Mouse (Mus musculus) lung, embryonic 14.5 days (tissue): ENCODE measurements around the gene Trim2. TPM values are rescaled to one million over a fixed set of nuclear protein-coding genes. Genes with fewer than 3 reads are reported as not detected.

Experiments
- ATAC-seq: fragments of 200-750 bp; cut with Nextera tagmentation; 2 replicates; pipeline ENCODE4 v1.8.0; 2017; ENCODE audit warnings: mild to moderate bottlenecking, moderate TSS enrichment, moderate library complexity; ENCODE audit not compliant: insufficient read depth
- DNase-seq: peaks from one replicate; pipeline ENCODE4 v3.0.0-alpha.2; 2015
- H3K27ac ChIP-seq: fragments of 300-500 bp; sonication (generic); 2 replicates; pipeline ENCODE4 v1.5.1; 2014; ENCODE audit warnings: low read depth, mild to moderate bottlenecking, moderate library complexity
- H3K27me3 ChIP-seq: fragments of 300-500 bp; sonication (generic); 2 replicates; pipeline ENCODE4 v1.6.1; 2014; ENCODE audit warnings: low read length, control low read depth; ENCODE audit not compliant: insufficient read depth
- H3K36me3 ChIP-seq: fragments of 300-500 bp; sonication (generic); 2 replicates; pipeline ENCODE4 v1.6.1; 2014; ENCODE audit warnings: control low read depth; ENCODE audit not compliant: insufficient read depth
- H3K4me1 ChIP-seq: fragments of 300-500 bp; sonication (generic); 2 replicates; pipeline ENCODE4 v1.6.1; 2014; ENCODE audit warnings: antibody characterized with exemption, control low read depth; ENCODE audit not compliant: insufficient read depth
- H3K4me2 ChIP-seq: fragments of 300-500 bp; sonication (generic); 2 replicates; pipeline ENCODE4 v1.6.1; 2014; ENCODE audit warnings: mild to moderate bottlenecking
- H3K4me3 ChIP-seq: fragments of 300-500 bp; sonication (generic); 2 replicates; pipeline ENCODE4 v1.5.1; 2014; ENCODE audit warnings: low read depth, low read length
- H3K9ac ChIP-seq: fragments of 300-500 bp; sonication (generic); 2 replicates; pipeline ENCODE4 v1.6.1; 2014
- H3K9me3 ChIP-seq: fragments of 300-500 bp; sonication (generic); 2 replicates; pipeline ENCODE4 v1.6.1; 2016; ENCODE audit warnings: low read depth, low read length, control low read depth
- CTCF ChIP-seq: IDR thresholded peaks from 2 replicates; pipeline ENCODE4 v1.5.1; 2016; ENCODE audit warnings: antibody characterized with exemption, low read depth
- WGBS: fragments of 180-500 bp; shearing (Covaris S2); extraction: QIAGEN DNeasy Blood & Tissue Kit; methylation state at CpG from one replicate; pipeline ENCODE4 v1.1.7; 2014; 5-methylcytosine and 5-hydroxymethylcytosine counted together
- polyA plus RNA-seq: library from polyadenylated mRNA; unstranded; fragments of >200 nt; fragmentation: Nextera tagmentation; extraction: Ambion mirVana; gene quantifications from 2 replicates; pipeline ENCODE4 v1.2.1, GENCODE M21; 2014

The Trim2 gene
- polyA plus RNA-seq, 1 experiment from 2014 or later = 27.0 TPM

GRCm38 (mm10) chr3:84264395-84264794, 42.3 kb downstream of the Trim2 start:
- Histone ChIP-seq H3K4me1 (no peaks in the 10 kb centered on the region), H3K27ac (no peak overlapping the region), H3K4me3 (no peak overlapping the region), H3K9ac (no peak overlapping the region), H3K27me3 (0 out of 2 replicates have a peak, but pooled peaks cover 7% of the 10 kb centered on the region), H3K9me3 (no peaks in the 10 kb centered on the region), H3K4me2 (no peak overlapping the region), H3K36me3 (no peaks in the 10 kb centered on the region)
- no peak for ATAC-seq
- no peak for TF ChIP-seq CTCF
- no peak for DNase-seq
- 46% methylated on average over 2 of the region's 2 CpGs for WGBS

DNA sequence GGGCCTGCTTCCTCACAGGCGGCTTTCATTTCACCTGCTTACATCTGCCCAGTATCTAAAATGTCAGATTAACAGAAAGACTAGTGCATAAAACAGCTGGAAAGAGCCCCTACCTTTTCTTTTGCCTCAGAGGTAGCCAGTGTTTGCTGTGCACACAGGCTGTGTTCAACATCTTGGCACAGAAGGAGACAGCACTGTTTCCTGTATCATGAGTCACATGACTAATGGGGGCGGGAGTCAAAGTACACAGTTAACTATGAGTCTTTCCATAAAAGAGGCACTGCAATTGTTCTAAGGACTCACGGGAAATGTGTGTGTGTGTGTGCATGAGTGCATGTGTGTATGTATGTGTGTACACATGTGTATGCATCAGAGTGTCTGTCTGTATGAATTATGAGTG, 43.9 kb downstream of the Trim2 start:
- no peak overlapping the region for H3K27ac ChIP-seq
- peaks cover 7% of the 10 kb centered on the region for H3K4me1 ChIP-seq
- no peaks in the 10 kb centered on the region for H3K9me3 ChIP-seq
- no peak for DNase-seq
- no peak overlapping the region for H3K9ac ChIP-seq
- 0 out of 2 replicates have a peak, but pooled peaks cover 7% of the 10 kb centered on the region for H3K27me3 ChIP-seq
- H3K4me2 ChIP-seq = no peak overlapping the region
- WGBS = 57% methylated on average over 3 of the region's 3 CpGs
- H3K4me3 ChIP-seq = no peak overlapping the region
- TF ChIP-seq CTCF = no peak
- ATAC-seq = no peak
- no peaks in the 10 kb centered on the region for H3K36me3 ChIP-seq

GRCm38 (mm10) chr3:84261863-84262262, 44.8 kb downstream of the Trim2 start:
- Histone ChIP-seq H3K27me3 (0 out of 2 replicates have a peak, but pooled peaks cover 7% of the 10 kb centered on the region), H3K27ac (no peak overlapping the region), H3K4me3 (no peak overlapping the region), H3K4me2 (no peak overlapping the region), H3K4me1 (peaks cover 7% of the 10 kb centered on the region), H3K9me3 (no peaks in the 10 kb centered on the region), H3K36me3 (no peaks in the 10 kb centered on the region), H3K9ac (no peak overlapping the region)
- no peak for TF ChIP-seq CTCF
- ATAC-seq (no peak), DNase-seq (no peak)
- WGBS = 84% methylated on average over 6 of the region's 6 CpGs

DNA sequence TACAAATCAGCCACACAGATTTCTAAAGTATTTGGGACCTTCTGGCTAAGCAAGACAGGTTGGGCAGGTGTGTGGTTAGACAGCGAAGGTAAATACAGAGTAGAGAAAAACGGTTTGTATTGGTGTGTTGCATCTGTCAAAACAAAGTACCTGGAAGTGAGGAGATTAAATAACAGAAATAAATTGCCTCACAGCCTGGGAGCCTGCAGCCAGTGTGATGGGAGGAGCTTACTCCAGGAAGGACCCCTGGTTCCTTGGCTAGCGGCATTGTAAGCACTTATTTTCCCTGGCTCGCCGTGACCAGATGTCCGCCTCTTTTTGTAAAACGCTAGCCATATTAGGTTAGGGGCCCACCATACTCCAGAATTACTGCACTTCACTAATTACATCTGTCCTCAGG, 45.8 kb downstream of the Trim2 start:
- 24% methylated on average over 7 of the region's 7 CpGs for WGBS

DNA sequence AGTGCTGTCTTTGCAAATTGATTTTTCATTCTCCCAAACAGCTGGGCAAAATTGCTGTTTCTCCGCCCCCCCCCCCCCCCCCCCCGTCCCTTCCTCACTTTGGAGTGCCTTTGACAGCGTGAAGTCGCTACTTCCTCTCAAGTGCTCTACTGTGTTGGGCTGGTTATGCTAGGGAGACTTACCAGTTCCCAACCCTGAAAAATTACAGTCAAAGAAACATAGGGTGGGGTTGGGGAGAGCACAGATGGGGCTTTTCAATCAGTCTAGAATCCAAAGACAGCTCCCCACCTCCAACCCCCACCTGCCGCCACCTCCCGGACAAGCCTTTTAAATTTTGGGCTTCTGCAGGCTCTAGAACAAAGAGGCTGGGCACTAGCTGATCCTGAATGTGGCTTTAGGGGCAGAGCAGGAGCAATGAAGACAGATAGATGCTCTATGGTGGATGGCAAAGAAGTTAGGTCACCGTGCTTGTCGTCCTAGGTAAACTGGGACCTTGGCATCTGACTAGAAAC, 46.6 kb downstream of the Trim2 start:
- Histone ChIP-seq H3K27ac (no peak overlapping the region), H3K9me3 (no peaks in the 10 kb centered on the region), H3K4me3 (peak overlapping the region; percentile 66), H3K9ac (peak overlapping the region; percentile 59), H3K4me1 (peaks cover 7% of the 10 kb centered on the region), H3K4me2 (peak overlapping the region; percentile 99), H3K36me3 (no peaks in the 10 kb centered on the region), H3K27me3 (0 out of 2 replicates have a peak, but pooled peaks cover 3% of the 10 kb centered on the region)
- TF ChIP-seq CTCF = no peak
- no peak for DNase-seq
- peak; percentile 55; the same call in 1 of the 2 replicates for ATAC-seq
- WGBS = 5% methylated on average over 7 of the region's 8 CpGs

More for the DNA sequence above, 45.8 kb downstream of the Trim2 start:
- H3K36me3 ChIP-seq = no peaks in the 10 kb centered on the region
- H3K9me3 ChIP-seq = no peaks in the 10 kb centered on the region
- no peak overlapping the region for H3K9ac ChIP-seq
- no peak overlapping the region for H3K4me3 ChIP-seq
- ATAC-seq = no peak
- no peak for TF ChIP-seq CTCF
- no peak for DNase-seq
- no peak overlapping the region for H3K4me2 ChIP-seq
- H3K27me3 ChIP-seq = 0 out of 2 replicates have a peak, but pooled peaks cover 5% of the 10 kb centered on the region
- H3K27ac ChIP-seq = no peak overlapping the region
- H3K4me1 ChIP-seq = peaks cover 7% of the 10 kb centered on the region

DNA sequence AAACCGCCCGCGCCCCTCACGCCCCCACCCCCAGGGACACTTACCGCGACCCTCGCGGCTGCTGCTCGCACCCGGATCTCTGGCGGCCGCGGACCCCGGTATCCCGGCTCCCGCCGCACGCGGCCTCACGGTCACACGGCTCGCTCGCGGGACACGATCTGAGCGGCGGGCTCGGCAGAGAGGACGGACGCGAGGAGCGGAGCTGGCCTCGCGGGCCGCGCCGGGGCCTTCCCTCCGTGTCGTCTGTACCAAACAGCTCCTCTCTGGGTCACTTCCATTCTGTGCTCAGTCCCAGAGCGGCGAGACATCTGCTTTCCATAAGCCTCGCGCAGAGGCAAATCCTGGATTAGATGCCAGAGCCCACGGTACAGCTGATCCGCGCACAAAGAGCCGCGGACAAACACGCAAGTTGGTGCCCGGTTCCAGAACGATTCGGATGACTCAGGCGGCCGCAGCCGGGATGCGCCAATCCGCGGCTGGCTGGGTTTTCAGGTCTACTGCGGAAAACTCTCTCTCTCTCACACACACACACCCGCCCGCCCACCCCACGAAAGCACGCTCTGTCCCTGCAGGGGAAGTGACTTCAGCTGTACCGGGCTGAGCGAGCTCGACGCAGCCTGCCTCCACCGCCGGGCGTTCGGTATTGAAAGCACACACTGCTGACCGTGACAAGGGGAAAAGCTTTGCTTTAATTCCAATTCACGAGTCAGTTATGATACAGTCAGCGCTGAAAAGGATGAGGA, 47.2 kb downstream of the Trim2 start:
- H3K27ac ChIP-seq = peak overlapping the region; percentile 48; the same call in 1 of the 2 replicates
- H3K9me3 ChIP-seq = no peaks in the 10 kb centered on the region
- ATAC-seq (peak; percentile 86), DNase-seq (peak; percentile 71)
- H3K27me3 ChIP-seq = 0 out of 2 replicates have a peak, but pooled peaks cover 3% of the 10 kb centered on the region
- H3K36me3 ChIP-seq = no peaks in the 10 kb centered on the region
- H3K4me1 ChIP-seq = peaks cover 7% of the 10 kb centered on the region
- no peak for TF ChIP-seq CTCF
- H3K4me2 ChIP-seq = peak overlapping the region; percentile 99
- peak overlapping the region; percentile 66 for H3K4me3 ChIP-seq
- peak overlapping the region; percentile 59 for H3K9ac ChIP-seq
- WGBS = under 1% methylated on average over 74 of the region's 74 CpGs

DNA sequence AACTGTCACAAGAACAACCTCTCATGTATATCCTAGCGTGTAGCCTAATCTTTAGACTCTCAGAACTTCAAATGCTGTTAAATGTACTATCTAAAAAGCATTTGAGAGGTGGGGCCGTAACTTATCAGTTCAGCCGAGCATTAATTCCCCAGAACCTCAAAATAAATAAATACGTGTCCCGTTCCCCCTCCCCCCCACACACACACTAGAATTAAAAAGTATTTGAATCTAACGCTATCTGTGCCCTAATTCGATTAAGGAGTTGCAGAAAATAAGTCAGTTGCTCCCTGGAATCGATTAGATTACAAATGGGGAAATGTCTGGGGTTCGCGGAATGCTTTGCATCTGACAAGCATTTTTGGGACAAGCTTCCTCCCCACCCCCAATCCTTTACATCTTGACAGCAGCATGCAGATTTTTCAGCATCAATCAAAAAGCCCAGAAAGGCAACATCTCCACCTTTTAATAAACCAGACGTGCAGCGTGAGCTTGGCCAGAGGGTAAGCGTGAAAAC, 48.1 kb downstream of the Trim2 start:
- Histone ChIP-seq H3K27ac (no peak overlapping the region), H3K27me3 (0 out of 2 replicates have a peak, but pooled peaks cover 3% of the 10 kb centered on the region), H3K9ac (peak overlapping the region; percentile 59; the same call in 1 of the 2 replicates), H3K4me2 (peak overlapping the region; percentile 99), H3K9me3 (no peaks in the 10 kb centered on the region), H3K4me3 (peak overlapping the region; percentile 66), H3K36me3 (no peaks in the 10 kb centered on the region), H3K4me1 (peaks cover 7% of the 10 kb centered on the region)
- DNase-seq (peak; percentile 15), ATAC-seq (no peak)
- TF ChIP-seq CTCF = no peak
- WGBS = 4% methylated on average over 13 of the region's 13 CpGs
